Mouse (Mus musculus): Measurements from ENCODE around the gene Spin1.

DNA sequence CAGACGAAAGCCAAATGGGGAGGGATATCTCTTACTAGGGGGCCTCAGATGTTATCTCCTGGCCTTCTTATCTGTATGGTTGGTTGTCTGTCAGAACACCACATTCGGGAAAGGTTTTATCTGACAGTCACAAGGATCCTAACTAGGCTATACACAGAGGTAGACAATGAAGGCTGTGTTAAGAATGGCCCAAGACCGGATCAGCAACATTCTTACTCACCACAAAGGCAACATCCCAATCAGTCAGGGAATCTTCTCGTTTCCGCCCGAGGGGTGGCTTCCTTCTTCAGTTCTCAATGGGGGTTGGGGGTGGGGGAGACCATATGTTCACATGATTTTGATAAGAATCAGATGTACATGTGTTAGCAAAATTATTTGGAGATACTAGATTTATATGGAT is 37.7 kb upstream of the Spin1 start:
- no peak for TF ChIP-seq CTCF (IDR thresholded peaks at IDR 0.05; ENCODE audit: control insufficient read depth, insufficient read depth, insufficient read length)
- TF ChIP-seq MYOD1 (IDR thresholded peaks at IDR 0.05; ENCODE audit: control insufficient read depth, insufficient read length, low read depth), result no peak
- TF ChIP-seq USF1 (IDR thresholded peaks at IDR 0.05; ENCODE audit: low read depth), result no peak
